Mouse (Mus musculus): ENCODE measurements around the gene Napsa. TPM values are rescaled to one million over a fixed set of nuclear protein-coding genes. Genes with fewer than 3 reads are reported as not detected.

Gene Napsa
- polyA plus RNA-seq, 1 experiment from 2014 or later = 1.0 TPM

- no peak overlapping the region for H3K9ac ChIP-seq
- H3K36me3 ChIP-seq = peaks cover 49% of the 10 kb centered on the region
- H3K4me2 ChIP-seq (replicated peaks) = 0 out of 2 replicates have a peak overlapping the region, but pooled peaks have one; percentile 85
- peaks cover 13% of the 10 kb centered on the region for H3K4me1 ChIP-seq
- ATAC-seq (ENCODE audit: low FRiP score, low read depth) = no peak
- no peaks in the 10 kb centered on the region for H3K27me3 ChIP-seq
- H3K4me3 ChIP-seq = no peak overlapping the region
- over 99% methylated on average over 3 of the region's 3 CpGs for WGBS
- peaks cover 5% of the 10 kb centered on the region; the same call in 1 of the 2 replicates for H3K9me3 ChIP-seq
- H3K27ac ChIP-seq = no peak overlapping the region
Observed at GRCm38 (mm10) chr7:44546274-44546673, 25.9 kb upstream of the Napsa start.

GRCm38 (mm10) chr7:44547041-44547440, 25.1 kb upstream of the Napsa start:
- Histone ChIP-seq H3K36me3 (peaks cover 49% of the 10 kb centered on the region), H3K4me3 (peak overlapping the region; percentile 66), H3K27ac (no peak overlapping the region), H3K27me3 (no peaks in the 10 kb centered on the region), H3K4me2 (replicated peaks) (peak overlapping the region; percentile 85), H3K4me1 (peaks cover 13% of the 10 kb centered on the region), H3K9me3 (peaks cover 5% of the 10 kb centered on the region; the same call in 1 of the 2 replicates), H3K9ac (peak overlapping the region; percentile 78)
- 95% methylated on average over 13 of the region's 13 CpGs for WGBS
- ATAC-seq (ENCODE audit: low FRiP score, low read depth) = no peak

GRCm38 (mm10) chr7:44547725-44548124, 24.5 kb upstream of the Napsa start:
- peak overlapping the region; percentile 85 for H3K4me2 ChIP-seq (replicated peaks)
- peaks cover 47% of the 10 kb centered on the region for H3K36me3 ChIP-seq
- H3K4me3 ChIP-seq = peak overlapping the region; percentile 66
- 27% methylated on average over 5 of the region's 5 CpGs for WGBS
- no peaks in the 10 kb centered on the region for H3K27me3 ChIP-seq
- no peak for ATAC-seq (ENCODE audit: low FRiP score, low read depth)
- no peak overlapping the region; the same call in 1 of the 2 replicates for H3K27ac ChIP-seq
- peaks cover 5% of the 10 kb centered on the region; the same call in 1 of the 2 replicates for H3K9me3 ChIP-seq
- H3K4me1 ChIP-seq = peaks cover 17% of the 10 kb centered on the region
- peak overlapping the region; percentile 78 for H3K9ac ChIP-seq

GRCm38 (mm10) chr7:44548497-44549087, 23.6 kb upstream of the Napsa start, which contains the start of gene Pold1:
Gene Pold1 (minus strand): TSS chr7:44548849.
- ATAC-seq (ENCODE audit: low FRiP score, low read depth) = peak; percentile 93
- peaks cover 22% of the 10 kb centered on the region for H3K4me1 ChIP-seq
- peak within 1 kb of the TSS; percentile 83 for H3K27ac ChIP-seq
- no peaks in the 10 kb centered on the region for H3K27me3 ChIP-seq
- WGBS = under 1% methylated on average over 43 of the region's 43 CpGs
- peaks cover 5% of the 10 kb centered on the region; the same call in 1 of the 2 replicates for H3K9me3 ChIP-seq
- peak within 1 kb of the TSS; percentile 85 for H3K4me2 ChIP-seq (replicated peaks)
- H3K4me3 ChIP-seq = peak within 1 kb of the TSS; percentile 66
- H3K36me3 ChIP-seq = peaks cover 44% of the 10 kb centered on the region
- H3K9ac ChIP-seq = peak within 1 kb of the TSS; percentile 78

- H3K4me1 ChIP-seq = peaks cover 26% of the 10 kb centered on the region
- H3K27ac ChIP-seq = no peak overlapping the region
- H3K4me3 ChIP-seq = no peak overlapping the region
- no peak overlapping the region for H3K4me2 ChIP-seq (replicated peaks)
- H3K27me3 ChIP-seq = no peaks in the 10 kb centered on the region
- H3K36me3 ChIP-seq = peaks cover 44% of the 10 kb centered on the region
- WGBS = 93% methylated on average over 23 of the region's 23 CpGs
- H3K9ac ChIP-seq = no peak overlapping the region
- no peak for ATAC-seq (ENCODE audit: low FRiP score, low read depth)
- H3K9me3 ChIP-seq = peaks cover 5% of the 10 kb centered on the region; the same call in 1 of the 2 replicates
Observed at GRCm38 (mm10) chr7:44549621-44550408, 22.4 kb upstream of the Napsa start.

GRCm38 (mm10) chr7:44550409-44550678, 21.8 kb upstream of the Napsa start:
- Histone ChIP-seq H3K9ac (0 out of 2 replicates have a peak overlapping the region, but pooled peaks have one; percentile 19), H3K27me3 (no peaks in the 10 kb centered on the region), H3K4me2 (replicated peaks) (no peak overlapping the region), H3K27ac (no peak overlapping the region), H3K36me3 (peaks cover 42% of the 10 kb centered on the region), H3K4me3 (no peak overlapping the region), H3K4me1 (peaks cover 26% of the 10 kb centered on the region), H3K9me3 (peaks cover 5% of the 10 kb centered on the region; the same call in 1 of the 2 replicates)
- WGBS = 96% methylated on average over 12 of the region's 12 CpGs
- ATAC-seq (ENCODE audit: low FRiP score, low read depth) = no peak

- no peak for ATAC-seq (ENCODE audit: low FRiP score, low read depth)
- H3K36me3 ChIP-seq = peaks cover 34% of the 10 kb centered on the region
- peaks cover 26% of the 10 kb centered on the region for H3K4me1 ChIP-seq
- WGBS = 90% methylated on average over 21 of the region's 21 CpGs
- H3K9me3 ChIP-seq = 0 out of 2 replicates have a peak, but pooled peaks cover under 1% of the 10 kb centered on the region
- no peak overlapping the region for H3K9ac ChIP-seq
- H3K27ac ChIP-seq = no peak overlapping the region
- no peak overlapping the region for H3K4me2 ChIP-seq (replicated peaks)
- no peaks in the 10 kb centered on the region for H3K27me3 ChIP-seq
- no peak overlapping the region for H3K4me3 ChIP-seq
Observed at GRCm38 (mm10) chr7:44551301-44551700, 20.9 kb upstream of the Napsa start.

GRCm38 (mm10) chr7:44551731-44552130, 20.4 kb upstream of the Napsa start:
- Histone ChIP-seq H3K9me3 (no peaks in the 10 kb centered on the region), H3K4me3 (no peak overlapping the region), H3K27me3 (no peaks in the 10 kb centered on the region), H3K27ac (no peak overlapping the region), H3K4me2 (replicated peaks) (no peak overlapping the region), H3K4me1 (peaks cover 26% of the 10 kb centered on the region), H3K9ac (no peak overlapping the region), H3K36me3 (peaks cover 32% of the 10 kb centered on the region)
- WGBS = 79% methylated on average over 22 of the region's 22 CpGs
- no peak for ATAC-seq (ENCODE audit: low FRiP score, low read depth)

- no peak for ATAC-seq (ENCODE audit: low FRiP score, low read depth)
- Histone ChIP-seq H3K27me3 (no peaks in the 10 kb centered on the region), H3K36me3 (peaks cover 32% of the 10 kb centered on the region), H3K4me2 (replicated peaks) (peak overlapping the region; percentile 69), H3K9me3 (no peaks in the 10 kb centered on the region), H3K9ac (no peak overlapping the region), H3K4me3 (peak overlapping the region; percentile 91), H3K27ac (peak overlapping the region; percentile 98; the same call in 1 of the 2 replicates), H3K4me1 (peaks cover 20% of the 10 kb centered on the region)
- WGBS = 83% methylated on average over 31 of the region's 31 CpGs
Observed at GRCm38 (mm10) chr7:44552141-44552908, 19.9 kb upstream of the Napsa start.

GRCm38 (mm10) chr7:44553196-44553764, 18.9 kb upstream of the Napsa start:
- peak overlapping the region; percentile 69 for H3K4me2 ChIP-seq (replicated peaks)
- H3K4me1 ChIP-seq = peaks cover 13% of the 10 kb centered on the region
- under 1% methylated on average over 32 of the region's 32 CpGs for WGBS
- H3K9ac ChIP-seq = peak overlapping the region; percentile 73
- H3K9me3 ChIP-seq = no peaks in the 10 kb centered on the region
- H3K4me3 ChIP-seq = peak overlapping the region; percentile 91
- peak overlapping the region; percentile 98 for H3K27ac ChIP-seq
- peaks cover 32% of the 10 kb centered on the region for H3K36me3 ChIP-seq
- no peaks in the 10 kb centered on the region for H3K27me3 ChIP-seq
- peak; percentile 77 for ATAC-seq (ENCODE audit: low FRiP score, low read depth)

GRCm38 (mm10) chr7:44553826-44554225, 18.4 kb upstream of the Napsa start, which contains the start of gene Nr1h2:
Gene Nr1h2 (minus strand): TSS chr7:44553951.
- Histone ChIP-seq H3K9ac (peak within 1 kb of the TSS; percentile 73), H3K27ac (peak within 1 kb of the TSS; percentile 98), H3K4me3 (peak within 1 kb of the TSS; percentile 91), H3K9me3 (no peaks in the 10 kb centered on the region), H3K4me2 (replicated peaks) (peak within 1 kb of the TSS; percentile 69), H3K27me3 (no peaks in the 10 kb centered on the region), H3K4me1 (peaks cover 13% of the 10 kb centered on the region), H3K36me3 (peaks cover 32% of the 10 kb centered on the region)
- WGBS = under 1% methylated on average over 22 of the region's 22 CpGs
- ATAC-seq (ENCODE audit: low FRiP score, low read depth) = peak; percentile 84

All from limb, embryonic 13.5 days (tissue).